Mouse (Mus musculus): ENCODE measurements at regions not wholly inside any gene's neighbourhood (a gene's known extent, or its start where the extent isn't known, plus 50 kb on each side); places are given as distances from the start of the nearest gene placed in this dataset.

DNA sequence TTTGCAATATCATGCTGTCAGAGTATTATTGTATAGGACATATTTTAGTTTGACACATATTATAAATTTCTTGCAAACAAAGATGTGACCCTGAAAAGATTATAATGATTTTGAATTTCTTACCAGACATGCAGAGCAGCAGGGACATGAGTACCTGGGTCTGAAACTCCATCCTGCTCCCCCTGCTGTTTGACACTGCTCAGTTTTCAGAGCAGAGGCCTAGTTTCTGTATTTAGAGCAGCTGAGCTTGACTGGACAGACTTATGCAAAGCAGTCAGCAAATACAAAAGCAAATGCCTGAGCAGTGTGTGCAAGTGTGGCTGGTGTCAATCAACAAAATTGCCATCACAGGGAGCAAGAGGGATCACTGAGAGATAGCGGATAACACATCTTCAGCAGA, 733.0 kb downstream of the Rpia start:
- no peak for TF ChIP-seq POLR2A (IDR thresholded peaks at IDR 0.05; ENCODE audit: insufficient read depth, low read depth, low read length)
- no peak for TF ChIP-seq CTCF (IDR thresholded peaks at IDR 0.05)
- no peak for TF ChIP-seq EP300 (IDR thresholded peaks at IDR 0.05; ENCODE audit: insufficient read depth, low read depth, low read length)
